Mouse (Mus musculus) limb, embryonic 15.5 days (tissue): Measurements from ENCODE around the gene Ddx24. TPM values are rescaled to one million over a fixed set of nuclear protein-coding genes. Genes with fewer than 3 reads are reported as not detected.
A peak's percentile ranks its signal among the peaks of the same experiment; 100 is the strongest.

ENCODE experiments used
- ATAC-seq: fragments of 200-750 bp; cut with Nextera tagmentation; 2 replicates; pipeline ENCODE4 v1.8.0; 2017; ENCODE audit warnings: low read depth, moderate TSS enrichment; ENCODE audit not compliant: insufficient number of reproducible peaks, low FRiP score, low TSS enrichment
- H3K27ac ChIP-seq: fragments of 300-500 bp; sonication (generic); 2 replicates; pipeline ENCODE4 v1.5.1; 2015; ENCODE audit warnings: moderate library complexity, mild to moderate bottlenecking, inconsistent platforms
- H3K27me3 ChIP-seq: fragments of 300-500 bp; sonication (generic); 2 replicates; pipeline ENCODE4 v1.6.1; 2015; ENCODE audit warnings: inconsistent platforms
- H3K36me3 ChIP-seq: fragments of 300-500 bp; sonication (generic); 2 replicates; pipeline ENCODE4 v1.6.1; 2015; ENCODE audit warnings: inconsistent platforms
- H3K4me1 ChIP-seq: fragments of 300-500 bp; sonication (generic); 2 replicates; pipeline ENCODE4 v1.6.1; 2015; ENCODE audit warnings: inconsistent platforms
- H3K4me2 ChIP-seq: fragments of 300-500 bp; sonication (generic); 2 replicates; pipeline ENCODE4 v1.6.1; 2015; ENCODE audit warnings: mild to moderate bottlenecking, inconsistent platforms
- H3K4me3 ChIP-seq: fragments of 300-500 bp; sonication (generic); 2 replicates; pipeline ENCODE4 v1.5.1; 2015; ENCODE audit warnings: mild to moderate bottlenecking, inconsistent platforms
- H3K9ac ChIP-seq: fragments of 300-500 bp; sonication (generic); 2 replicates; pipeline ENCODE4 v1.6.1; 2015; ENCODE audit warnings: inconsistent platforms
- H3K9me3 ChIP-seq: fragments of 300-500 bp; sonication (generic); 2 replicates; pipeline ENCODE4 v1.6.1; 2016; ENCODE audit warnings: inconsistent platforms
- WGBS: fragments of 180-500 bp; shearing (Covaris S2); methylation state at CpG from one replicate; pipeline ENCODE4 v1.1.7; 2015; 5-methylcytosine and 5-hydroxymethylcytosine counted together
- polyA plus RNA-seq: library from polyadenylated mRNA; unstranded; fragments of >200 nt; fragmentation: Nextera tagmentation; extraction: Ambion mirVana; gene quantifications from 2 replicates; pipeline ENCODE4 v1.2.1, GENCODE M21; 2015

The Ddx24 gene
- polyA plus RNA-seq, 1 experiment from 2014 or later: 94.7 TPM

- no peak overlapping the region for H3K4me2 ChIP-seq
- no peak overlapping the region for H3K27ac ChIP-seq
- H3K9me3 ChIP-seq: no peaks in the 10 kb centered on the region
- H3K27me3 ChIP-seq: no peaks in the 10 kb centered on the region
- H3K9ac ChIP-seq: no peak overlapping the region
- no peak overlapping the region for H3K4me3 ChIP-seq
- H3K36me3 ChIP-seq: no peaks in the 10 kb centered on the region
- H3K4me1 ChIP-seq: no peaks in the 10 kb centered on the region
- no peak for ATAC-seq
- WGBS: 82% methylated on average over 17 of the region's 17 CpGs
Measured at GRCm38 (mm10) chr12:103361539-103362307, 63.9 kb downstream of the Ddx24 start.

GRCm38 (mm10) chr12:103360812-103361211, 64.8 kb downstream of the Ddx24 start:
- H3K9me3 ChIP-seq: no peaks in the 10 kb centered on the region
- ATAC-seq: no peak
- no peak overlapping the region for H3K27ac ChIP-seq
- no peaks in the 10 kb centered on the region for H3K4me1 ChIP-seq
- H3K4me2 ChIP-seq: no peak overlapping the region
- no peak overlapping the region for H3K4me3 ChIP-seq
- WGBS: 72% methylated on average over 8 of the region's 8 CpGs
- no peak overlapping the region for H3K9ac ChIP-seq
- H3K27me3 ChIP-seq: no peaks in the 10 kb centered on the region
- H3K36me3 ChIP-seq: no peaks in the 10 kb centered on the region

- no peak for ATAC-seq
- H3K27ac ChIP-seq: peak overlapping the region; percentile 11; the same call in 1 of the 2 replicates
- no peaks in the 10 kb centered on the region for H3K36me3 ChIP-seq
- H3K9me3 ChIP-seq: no peaks in the 10 kb centered on the region
- no peak overlapping the region for H3K9ac ChIP-seq
- H3K4me2 ChIP-seq: no peak overlapping the region
- no peak overlapping the region for H3K4me3 ChIP-seq
- 54% methylated on average over 4 of the region's 4 CpGs for WGBS
- no peaks in the 10 kb centered on the region for H3K27me3 ChIP-seq
- no peaks in the 10 kb centered on the region for H3K4me1 ChIP-seq
Measured at GRCm38 (mm10) chr12:103358951-103359801, 66.5 kb downstream of the Ddx24 start.

- no peak overlapping the region for H3K27ac ChIP-seq
- H3K4me3 ChIP-seq: no peak overlapping the region
- ATAC-seq: no peak
- no peaks in the 10 kb centered on the region for H3K9me3 ChIP-seq
- no peaks in the 10 kb centered on the region for H3K27me3 ChIP-seq
- WGBS: 77% methylated on average over 8 of the region's 8 CpGs
- no peak overlapping the region for H3K4me2 ChIP-seq
- no peaks in the 10 kb centered on the region for H3K36me3 ChIP-seq
- no peak overlapping the region for H3K9ac ChIP-seq
- no peaks in the 10 kb centered on the region for H3K4me1 ChIP-seq
Measured at GRCm38 (mm10) chr12:103358216-103358615, 67.4 kb downstream of the Ddx24 start.

Other genes starting within 250 kb of the Ddx24 start
- gene Prima1, start 183.7 kb downstream of the Ddx24 start, polyA plus RNA-seq: 0.22 and 0.40 TPM in 2 replicates
- gene Fam181a, start 114.9 kb downstream of the Ddx24 start, polyA plus RNA-seq: not detected in 2 replicates
- 5.9 and 18.6 TPM in 2 replicates for gene Asb2, start 69.8 kb downstream of the Ddx24 start, polyA plus RNA-seq
- 9.8 and 10.8 TPM in 2 replicates for gene Otub2, start 37.1 kb downstream of the Ddx24 start, polyA plus RNA-seq
- gene 9330161L09Rik, start 18.0 kb downstream of the Ddx24 start, polyA plus RNA-seq: 0.29 and 0.30 TPM in 2 replicates
- gene Ifi27, start 8.4 kb upstream of the Ddx24 start, polyA plus RNA-seq: 62.4 and 78.0 TPM in 2 replicates
- 11.1 and 14.3 TPM in 2 replicates for gene Ifi27l2a, start 17.9 kb upstream of the Ddx24 start, polyA plus RNA-seq
- gene Ifi27l2b, start 31.4 kb upstream of the Ddx24 start, polyA plus RNA-seq: not detected in 2 replicates
- gene Ppp4r4, start 106.5 kb upstream of the Ddx24 start, polyA plus RNA-seq: 0.36 and 0.67 TPM in 2 replicates
- 0.23 TPM in 1 of 2 replicates, not detected in the other for gene Serpina10, start 205.6 kb upstream of the Ddx24 start, polyA plus RNA-seq
- 0.77 and 4.1 TPM in 2 replicates for gene Serpina6, start 231.4 kb upstream of the Ddx24 start, polyA plus RNA-seq